Mouse (Mus musculus) hindbrain, embryonic 15.5 days (tissue): ENCODE results near the gene Rmi2. TPM values are rescaled to one million over a fixed set of nuclear protein-coding genes. Genes with fewer than 3 reads are reported as not detected.

ENCODE experiments used
- polyA plus RNA-seq: library from polyadenylated mRNA; unstranded; fragments of >200 nt; fragmentation: Nextera tagmentation; extraction: Ambion mirVana; gene quantifications from 2 replicates; pipeline ENCODE4 v1.2.1, GENCODE M21; 2015

Gene Rmi2
- polyA plus RNA-seq, 1 experiment from 2014 or later: 0.74 TPM

Other genes with a start within 250 kb of the Rmi2 start
- 5.0 and 5.4 TPM in 2 replicates for gene Socs1, start 49.5 kb upstream of the Rmi2 start, polyA plus RNA-seq
- not detected in 2 replicates for gene Tnp2, start 46.4 kb upstream of the Rmi2 start, polyA plus RNA-seq
- gene Prm3, start 44.1 kb upstream of the Rmi2 start, polyA plus RNA-seq: not detected in 2 replicates
- not detected in 2 replicates for gene Prm2, start 38.9 kb upstream of the Rmi2 start, polyA plus RNA-seq
- gene Prm1, start 29.2 kb upstream of the Rmi2 start, polyA plus RNA-seq: 0.36 and 0.52 TPM in 2 replicates
- gene Gm11172, start 22.1 kb upstream of the Rmi2 start, polyA plus RNA-seq: not detected in 2 replicates
- 125 and 133 TPM in 2 replicates for gene Snn, start 225.9 kb downstream of the Rmi2 start, polyA plus RNA-seq
- gene Litaf, start 231.1 kb downstream of the Rmi2 start, polyA plus RNA-seq: 30.1 and 32.2 TPM in 2 replicates